Mouse (Mus musculus) 3T3-L1 (cell line): ENCODE measurements at regions not wholly inside any gene's neighbourhood (a gene's known extent, or its start where the extent isn't known, plus 50 kb on each side); places are given as distances from the start of the nearest gene placed in this dataset.

Source experiments
- DNase-seq: peaks from one replicate; pipeline ENCODE4 v3.0.0-alpha.2; 2015; ENCODE audit warnings: low read depth, low spot score

- DNase-seq: no peak
Observed at GRCm38 (mm10) chr6:97741427-97741826, 65.4 kb upstream of the Mitf start.

- no peak for DNase-seq
Observed at GRCm38 (mm10) chr6:97740851-97741201, 66.0 kb upstream of the Mitf start.

- peak; percentile 71 for DNase-seq
Observed at GRCm38 (mm10) chr6:97740107-97740850, 66.6 kb upstream of the Mitf start.

- no peak for DNase-seq
Observed at GRCm38 (mm10) chr6:97738846-97739245, 68.0 kb upstream of the Mitf start.

GRCm38 (mm10) chr6:97730835-97731234 lies 76.0 kb upstream of the Mitf start:
- DNase-seq: peak; percentile 32

GRCm38 (mm10) chr6:97718184-97718910 lies 88.5 kb upstream of the Mitf start:
- peak; percentile 38 for DNase-seq

- no peak for DNase-seq
Observed at GRCm38 (mm10) chr6:97707401-97707800, 90.1 kb upstream of the Frmd4b start.

- no peak for DNase-seq
Observed at GRCm38 (mm10) chr6:97704361-97704760, 87.0 kb upstream of the Frmd4b start.

GRCm38 (mm10) chr6:97699752-97700098 lies 82.4 kb upstream of the Frmd4b start:
- no peak for DNase-seq

- no peak for DNase-seq
Observed at GRCm38 (mm10) chr6:97699054-97699751, 81.9 kb upstream of the Frmd4b start.

GRCm38 (mm10) chr6:97693281-97693680 lies 75.9 kb upstream of the Frmd4b start:
- no peak for DNase-seq

- DNase-seq: no peak
Observed at GRCm38 (mm10) chr6:97691136-97691535, 73.8 kb upstream of the Frmd4b start.

GRCm38 (mm10) chr6:97684335-97684734 lies 67.0 kb upstream of the Frmd4b start:
- no peak for DNase-seq

GRCm38 (mm10) chr6:97682213-97682612 lies 64.9 kb upstream of the Frmd4b start:
- DNase-seq: no peak

GRCm38 (mm10) chr6:97675181-97675756 lies 57.9 kb upstream of the Frmd4b start:
- no peak for DNase-seq

GRCm38 (mm10) chr6:97666818-97667629 lies 49.7 kb upstream of the Frmd4b start:
- no peak for DNase-seq
